Mouse (Mus musculus) G1E (cell line): ENCODE results near the gene C130032M10Rik.

Source experiments
- CTCF ChIP-seq: IDR thresholded peaks from 2 replicates; pipeline ENCODE4 v1.5.1; 2012; ENCODE audit warnings: low read depth, low read length, inconsistent platforms, mixed read lengths
- GATA1 ChIP-seq: IDR thresholded peaks from 2 replicates; pipeline ENCODE4 v1.6.1; 2012; ENCODE audit warnings: borderline replicate concordance, low read length, inconsistent platforms, mixed read lengths
- GATA2 ChIP-seq: IDR thresholded peaks from 2 replicates; pipeline ENCODE4 v1.6.1; 2012; ENCODE audit warnings: low read depth, low read length, inconsistent platforms, borderline replicate concordance
- POLR2AphosphoS5 ChIP-seq: IDR thresholded peaks from 2 replicates; pipeline ENCODE4 v1.6.1; 2012; ENCODE audit warnings: low read depth, low read length, inconsistent platforms; ENCODE audit not compliant: insufficient replicate concordance
- TAL1 ChIP-seq: conservative IDR thresholded peaks from 2 replicates; pipeline ENCODE4 v1.6.1; 2012; ENCODE audit warnings: low read depth, low read length, inconsistent platforms, mixed read lengths

- TF ChIP-seq GATA1, result no peak
- no peak for TF ChIP-seq CTCF
- no peak for TF ChIP-seq TAL1
- TF ChIP-seq GATA2, result no peak
- no peak for TF ChIP-seq POLR2AphosphoS5
Measured at GRCm38 (mm10) chr9:114563761-114564606, 48.5 kb downstream of the C130032M10Rik start, which contains the start of gene Trim71.
